Mouse (Mus musculus): ENCODE measurements at regions not wholly inside any gene's neighbourhood (a gene's known extent, or its start where the extent isn't known, plus 50 kb on each side); places are given as distances from the start of the nearest gene placed in this dataset.

DNA sequence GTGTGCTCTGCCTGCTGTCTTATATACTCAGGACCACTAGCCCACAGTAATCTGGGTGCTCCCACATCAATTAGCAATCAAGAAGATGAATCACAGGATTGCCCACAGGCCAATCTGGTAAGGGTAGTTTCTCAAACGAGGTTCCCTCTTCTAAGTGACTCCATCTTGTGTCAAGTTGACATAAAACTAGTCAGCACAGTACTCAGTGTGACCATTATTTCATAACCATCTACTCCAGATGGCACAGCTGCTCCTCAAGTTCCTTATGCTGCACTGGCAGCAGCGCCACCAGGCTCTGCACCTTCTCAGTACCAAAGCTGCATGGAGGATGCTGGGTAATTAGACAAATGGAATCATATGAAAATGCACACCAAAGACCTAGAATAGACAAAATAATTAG lies 175.6 kb upstream of the B3galt2 start:
- TF ChIP-seq CTCF (IDR thresholded peaks at IDR 0.05) (no peak), EP300 (IDR thresholded peaks at IDR 0.05) (no peak)
